Mouse (Mus musculus): ENCODE results near the gene E330021D16Rik. TPM values are rescaled to one million over a fixed set of nuclear protein-coding genes. Genes with fewer than 3 reads are reported as not detected.

Gene E330021D16Rik
- polyA plus RNA-seq, 1 experiment from 2014 or later: not detected

DNA sequence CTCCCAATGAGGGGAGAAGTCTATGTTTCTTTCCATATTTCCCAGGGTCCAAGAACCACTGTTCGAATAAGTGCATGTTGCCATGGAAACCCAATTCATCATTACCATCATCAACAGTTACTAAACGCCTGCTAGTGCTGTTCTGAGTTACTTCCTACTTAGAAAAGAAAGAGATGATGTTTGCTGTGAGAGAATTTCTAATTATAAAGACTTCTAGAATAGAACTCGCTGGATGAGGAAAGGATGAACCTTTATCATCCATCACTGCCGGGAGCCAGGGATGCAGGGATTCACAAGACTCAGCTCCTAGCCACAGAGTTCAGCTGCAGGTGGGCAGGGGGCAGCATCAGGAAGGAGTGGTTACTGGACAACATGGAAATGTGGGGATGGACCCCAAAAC, 51.4 kb downstream of the E330021D16Rik start:
- WGBS: 70% methylated on average over 4 of the region's 4 CpGs
- Histone ChIP-seq H3K36me3 (no peaks in the 10 kb centered on the region), H3K4me1 (no peaks in the 10 kb centered on the region), H3K4me3 (replicated peaks) (no peak overlapping the region), H3K9me3 (no peaks in the 10 kb centered on the region), H3K27me3 (replicated peaks) (no peaks in the 10 kb centered on the region), H3K27ac (no peak overlapping the region), H3K4me2 (no peak overlapping the region), H3K9ac (no peak overlapping the region)
- ATAC-seq (ENCODE audit: insufficient read depth, low FRiP score, low read depth): no peak

DNA sequence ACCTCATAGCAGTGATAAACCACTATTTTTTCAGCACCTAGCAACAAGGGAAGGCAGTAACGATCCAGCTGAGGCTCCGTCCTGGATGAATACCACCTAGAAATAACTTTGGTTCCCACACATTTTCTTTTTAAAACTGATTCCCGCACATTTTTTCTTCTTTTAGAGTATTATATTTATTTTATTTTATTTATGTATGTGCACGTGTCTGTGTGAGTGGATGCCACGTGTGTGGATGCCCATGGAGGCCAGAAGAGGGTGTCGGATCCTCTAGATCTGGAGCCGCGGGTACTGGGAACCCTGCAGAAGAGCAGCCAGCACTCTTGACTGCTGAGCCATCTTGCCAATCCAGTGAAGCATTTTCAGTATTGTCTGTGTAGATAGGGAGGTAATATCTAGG, 52.1 kb downstream of the E330021D16Rik start:
- WGBS: 86% methylated on average over 8 of the region's 8 CpGs
- no peak for ATAC-seq (ENCODE audit: insufficient read depth, low FRiP score, low read depth)

DNA sequence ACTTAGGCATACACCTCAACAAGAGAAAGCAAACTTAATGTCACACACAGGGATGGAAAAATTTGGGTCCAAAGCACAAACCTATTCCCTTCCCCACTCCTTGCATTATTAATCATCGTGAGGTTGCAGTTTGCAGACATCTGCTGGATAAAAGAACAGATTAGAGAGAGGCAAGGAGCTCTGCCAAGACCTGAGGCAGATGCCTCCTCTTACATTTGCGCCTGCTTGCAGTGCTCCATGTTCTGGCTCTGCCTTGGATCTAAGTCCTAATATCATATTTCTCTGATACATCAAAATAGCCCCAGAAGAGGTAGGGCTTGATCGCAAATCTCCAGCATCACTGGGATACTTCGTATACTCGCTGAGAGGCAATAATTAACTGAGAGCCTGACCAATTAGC, 56.9 kb downstream of the E330021D16Rik start:
- no peak for ATAC-seq (ENCODE audit: insufficient read depth, low FRiP score, low read depth)
- no peaks in the 10 kb centered on the region for H3K36me3 ChIP-seq
- WGBS: 66% methylated on average over 5 of the region's 5 CpGs
- no peak overlapping the region for H3K4me3 ChIP-seq (replicated peaks)
- H3K27me3 ChIP-seq (replicated peaks): no peaks in the 10 kb centered on the region
- no peaks in the 10 kb centered on the region for H3K9me3 ChIP-seq
- no peak overlapping the region for H3K27ac ChIP-seq
- H3K9ac ChIP-seq: no peak overlapping the region
- H3K4me1 ChIP-seq: no peaks in the 10 kb centered on the region
- no peak overlapping the region for H3K4me2 ChIP-seq

More for the DNA sequence above, 52.1 kb downstream of the E330021D16Rik start:
- no peak overlapping the region for H3K9ac ChIP-seq
- no peak overlapping the region for H3K4me3 ChIP-seq (replicated peaks)
- H3K4me2 ChIP-seq: no peak overlapping the region
- no peaks in the 10 kb centered on the region for H3K36me3 ChIP-seq
- H3K27ac ChIP-seq: no peak overlapping the region
- no peaks in the 10 kb centered on the region for H3K27me3 ChIP-seq (replicated peaks)
- no peaks in the 10 kb centered on the region for H3K4me1 ChIP-seq
- no peaks in the 10 kb centered on the region for H3K9me3 ChIP-seq

DNA sequence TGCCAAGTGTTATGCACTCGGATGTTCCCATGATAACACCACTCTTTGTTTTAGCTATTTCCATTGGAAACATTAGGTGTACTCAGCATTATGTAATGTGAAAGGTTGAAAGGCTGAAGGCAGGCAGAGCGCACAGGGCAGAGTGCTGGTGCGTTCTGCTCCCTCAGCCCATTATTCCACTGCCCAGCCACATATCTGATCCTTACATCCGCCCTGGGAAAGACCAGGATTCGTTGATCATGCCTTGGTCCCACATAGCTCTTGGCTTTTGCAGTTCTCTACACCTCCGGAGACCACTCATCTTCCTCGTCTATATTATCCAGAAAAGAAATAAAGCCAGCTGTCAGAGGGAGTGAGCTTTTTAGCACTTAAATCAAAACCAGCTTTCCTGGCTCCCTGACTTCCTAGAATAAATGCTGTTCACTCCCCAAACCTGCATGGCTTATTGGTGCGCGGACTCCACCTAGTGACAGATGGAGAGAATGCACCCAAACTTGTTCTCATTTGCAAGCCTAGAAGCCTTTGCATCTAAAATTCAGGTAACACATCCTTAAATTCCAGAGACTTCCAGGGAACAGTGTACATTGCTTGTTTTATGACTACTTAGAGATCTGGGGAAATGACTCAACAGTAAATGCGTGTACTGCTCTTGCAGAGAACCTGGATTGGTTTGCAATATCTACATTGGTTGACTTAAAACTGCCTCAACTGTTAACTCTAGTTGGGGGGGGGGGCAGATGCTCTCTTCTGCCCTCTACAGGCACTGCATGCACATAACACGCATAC, 61.8 kb downstream of the E330021D16Rik start:
- H3K9me3 ChIP-seq: no peaks in the 10 kb centered on the region
- H3K4me1 ChIP-seq: no peaks in the 10 kb centered on the region
- no peak for ATAC-seq (ENCODE audit: insufficient read depth, low FRiP score, low read depth)
- no peak overlapping the region for H3K4me2 ChIP-seq
- H3K36me3 ChIP-seq: no peaks in the 10 kb centered on the region
- 33% methylated on average over 11 of the region's 11 CpGs for WGBS
- H3K27ac ChIP-seq: no peak overlapping the region
- H3K9ac ChIP-seq: no peak overlapping the region
- no peak overlapping the region for H3K4me3 ChIP-seq (replicated peaks)
- H3K27me3 ChIP-seq (replicated peaks): no peaks in the 10 kb centered on the region

Other genes with a start within 250 kb of the E330021D16Rik start
- gene Grin2b, start 242.1 kb downstream of the E330021D16Rik start, polyA plus RNA-seq (2015; fragmentation: Nextera tagmentation; extraction: Ambion mirVana): 0.83 and 0.84 TPM in 2 replicates
- 0.26 TPM in 1 of 2 replicates, not detected in the other for gene Gm8994, start 88.0 kb downstream of the E330021D16Rik start, polyA plus RNA-seq (2015; fragmentation: Nextera tagmentation; extraction: Ambion mirVana)
- 34.6 and 38.1 TPM in 2 replicates for gene Atf7ip, start 90.6 kb upstream of the E330021D16Rik start, polyA plus RNA-seq (2015; fragmentation: Nextera tagmentation; extraction: Ambion mirVana)
- 15.1 and 20.1 TPM in 2 replicates for gene Plbd1, start 246.4 kb upstream of the E330021D16Rik start, polyA plus RNA-seq (2015; fragmentation: Nextera tagmentation; extraction: Ambion mirVana)